Mouse (Mus musculus) urinary bladder, adult 18-20 months (tissue): ENCODE measurements around the gene Tuba4a.

Experiments used
- DNase-seq, 2 experiments: peaks; one replicate each; pipeline ENCODE4 v3.0.0; 2022; ENCODE audit warnings: low spot score in 2 of 2, mixed read lengths in 2 of 2

The Tuba4a gene

GRCm38 (mm10) chr1:75219531-75219930, at the start of gene Tuba4a:
Gene Tuba4a (minus strand): TSS chr1:75219865.
- DNase-seq: no peak

- DNase-seq: no peak
Observed at GRCm38 (mm10) chr1:75264091-75264880, 44.6 kb upstream of the Tuba4a start, which contains the start of gene Ptprn. Gene Ptprn (minus strand): TSS chr1:75264502.

- DNase-seq: no peak
Observed at GRCm38 (mm10) chr1:75262969-75263951, 43.6 kb upstream of the Tuba4a start.

GRCm38 (mm10) chr1:75261278-75261677, 41.6 kb upstream of the Tuba4a start:
- DNase-seq: no peak

- DNase-seq: no peak
Observed at GRCm38 (mm10) chr1:75255516-75256046, 35.9 kb upstream of the Tuba4a start.

- no peak for DNase-seq
Observed at GRCm38 (mm10) chr1:75254625-75255013, 35.0 kb upstream of the Tuba4a start.

GRCm38 (mm10) chr1:75253849-75254624, 34.4 kb upstream of the Tuba4a start:
- DNase-seq: peak; percentile 49 to 85

- no peak for DNase-seq
Observed at GRCm38 (mm10) chr1:75253029-75253428, 33.4 kb upstream of the Tuba4a start.

- DNase-seq: no peak
Observed at GRCm38 (mm10) chr1:75252308-75252707, 32.6 kb upstream of the Tuba4a start.

GRCm38 (mm10) chr1:75251112-75251970, 31.7 kb upstream of the Tuba4a start:
- DNase-seq: peak; percentile 74 to 81

GRCm38 (mm10) chr1:75250498-75250897, 30.8 kb upstream of the Tuba4a start:
- DNase-seq: no peak

- peak in 1 of 2 experiments; percentile 65 for DNase-seq
Observed at GRCm38 (mm10) chr1:75248041-75248772, 28.5 kb upstream of the Tuba4a start.

- DNase-seq: no peak
Observed at GRCm38 (mm10) chr1:75247071-75247930, 27.6 kb upstream of the Tuba4a start.

- no peak for DNase-seq
Observed at GRCm38 (mm10) chr1:75244836-75245235, 25.2 kb upstream of the Tuba4a start.

- DNase-seq: no peak
Observed at GRCm38 (mm10) chr1:75244175-75244826, 24.6 kb upstream of the Tuba4a start.

- no peak for DNase-seq
Observed at GRCm38 (mm10) chr1:75243411-75243810, 23.7 kb upstream of the Tuba4a start.

GRCm38 (mm10) chr1:75239591-75239990, 19.9 kb upstream of the Tuba4a start:
- no peak for DNase-seq
